Mouse (Mus musculus): ENCODE measurements around the gene Peli2. TPM values are rescaled to one million over a fixed set of nuclear protein-coding genes. Genes with fewer than 3 reads are reported as not detected.
A peak's percentile ranks its signal among the peaks of the same experiment; 100 is the strongest.

Gene Peli2
- polyA plus RNA-seq, 1 experiment from 2014 or later: 8.0 TPM

DNA sequence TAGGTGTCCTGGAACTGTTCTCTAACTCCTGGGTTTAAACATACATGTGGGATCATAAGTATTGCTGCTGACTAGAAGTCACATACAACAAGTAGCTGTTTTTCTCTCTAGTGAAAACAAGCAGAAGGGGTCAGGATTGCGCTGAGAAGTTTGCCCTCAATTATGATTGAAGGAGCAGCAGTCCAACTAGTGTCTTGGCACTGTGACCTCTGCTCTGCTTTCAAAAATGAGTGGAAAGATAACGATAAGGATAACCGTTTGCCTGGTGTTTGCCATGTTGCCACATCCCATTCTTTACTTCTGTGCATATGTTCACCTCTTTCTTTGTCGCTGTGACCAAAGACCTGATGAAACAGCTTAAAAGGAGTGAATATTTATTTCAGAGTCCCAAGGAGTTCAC is 167.0 kb downstream of the Peli2 start:
- 88% methylated on average over 4 of the region's 4 CpGs for WGBS
- Histone ChIP-seq H3K27ac (ENCODE audit: low read depth, low read length) (no peak overlapping the region), H3K36me3 (ENCODE audit: control insufficient read depth, insufficient read depth, low read length) (no peaks in the 10 kb centered on the region), H3K4me1 (ENCODE audit: control insufficient read depth, insufficient read depth, low read depth, low read length) (no peaks in the 10 kb centered on the region), H3K9ac (ENCODE audit: low read depth, low read length) (no peak overlapping the region), H3K9me3 (ENCODE audit: control insufficient read depth, low read length) (no peaks in the 10 kb centered on the region), H3K4me3 (ENCODE audit: low read length) (no peak overlapping the region), H3K27me3 (replicated peaks; ENCODE audit: control insufficient read depth, insufficient read depth, low read length) (no peaks in the 10 kb centered on the region), H3K4me2 (ENCODE audit: low read length) (no peak overlapping the region)
- no peak for ATAC-seq

DNA sequence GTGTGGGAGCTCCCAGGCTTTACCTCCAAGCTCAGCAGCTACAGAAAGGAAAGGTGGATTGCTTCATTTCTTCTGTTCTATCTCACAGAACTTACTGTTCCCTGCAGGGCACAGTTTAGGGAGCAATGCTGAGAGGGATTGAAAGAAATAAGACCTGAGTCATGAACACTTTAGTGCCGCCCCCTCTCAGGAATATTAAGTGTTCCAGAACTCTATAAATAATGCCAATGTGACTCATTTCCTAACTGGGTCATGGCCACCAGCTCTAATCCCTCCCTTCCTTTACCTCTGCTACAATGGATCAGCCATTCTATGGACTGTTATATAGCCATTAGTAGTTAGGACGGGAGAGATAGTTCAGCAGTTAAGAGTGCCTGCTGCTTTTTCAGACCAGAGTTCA is 168.0 kb downstream of the Peli2 start:
- no peak for ATAC-seq
- WGBS: 82% methylated on average over 2 of the region's 2 CpGs

DNA sequence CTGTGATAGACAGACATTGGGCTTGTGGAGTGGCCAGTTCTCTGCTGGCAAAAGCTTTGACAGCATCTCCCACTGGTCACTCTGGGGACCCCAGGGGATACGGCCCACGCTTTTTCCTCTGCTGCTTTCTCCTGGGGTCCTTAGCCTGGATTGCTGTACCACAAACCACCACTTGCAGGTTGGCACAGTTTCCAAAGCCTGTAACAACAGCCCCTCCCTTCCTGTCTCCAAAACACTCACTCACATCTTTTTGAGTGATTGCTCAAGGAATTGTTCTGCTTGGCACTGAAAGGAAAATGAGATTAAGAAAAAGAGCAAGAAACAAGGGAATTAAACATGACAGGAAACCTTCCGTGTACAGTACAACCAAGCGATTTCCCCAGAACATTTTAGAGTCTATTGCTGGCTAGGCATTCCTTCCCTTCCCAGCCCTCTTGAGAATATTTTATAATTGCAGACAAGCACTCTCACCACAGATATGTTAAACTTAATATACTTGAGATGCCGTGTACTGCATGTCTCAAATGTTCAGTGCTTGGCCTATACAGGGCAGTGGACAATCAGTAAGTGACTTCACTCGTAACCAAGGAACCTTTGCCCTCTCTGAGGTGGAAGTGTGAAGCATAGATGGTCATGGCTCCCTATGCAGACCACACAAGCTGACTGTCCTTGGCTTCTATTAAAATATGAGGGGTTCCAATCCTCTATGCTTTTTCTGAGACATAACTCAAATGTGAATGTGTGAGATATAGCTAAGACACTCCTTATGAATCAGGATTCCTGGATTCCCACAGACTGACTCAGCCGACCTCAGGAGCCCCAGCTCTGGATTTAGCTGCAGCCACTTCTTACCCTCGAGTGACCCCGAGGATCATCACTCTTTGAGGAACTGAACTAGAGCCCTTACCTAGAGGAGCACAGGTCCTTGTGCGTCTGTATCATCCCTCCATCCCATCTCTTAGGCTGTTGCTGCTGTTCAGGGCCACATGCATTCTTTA is 169.3 kb downstream of the Peli2 start:
- H3K27ac ChIP-seq (ENCODE audit: low read depth, low read length): no peak overlapping the region
- no peaks in the 10 kb centered on the region for H3K9me3 ChIP-seq (ENCODE audit: control insufficient read depth, low read length)
- no peak overlapping the region for H3K9ac ChIP-seq (ENCODE audit: low read depth, low read length)
- no peaks in the 10 kb centered on the region for H3K36me3 ChIP-seq (ENCODE audit: control insufficient read depth, insufficient read depth, low read length)
- no peak overlapping the region for H3K4me2 ChIP-seq (ENCODE audit: low read length)
- no peaks in the 10 kb centered on the region; the same call in 1 of the 2 replicates for H3K4me1 ChIP-seq (ENCODE audit: control insufficient read depth, insufficient read depth, low read depth, low read length)
- no peak overlapping the region for H3K4me3 ChIP-seq (ENCODE audit: low read length)
- WGBS: 78% methylated on average over 10 of the region's 10 CpGs
- ATAC-seq: no peak
- H3K27me3 ChIP-seq (replicated peaks; ENCODE audit: control insufficient read depth, insufficient read depth, low read length): no peaks in the 10 kb centered on the region

More for the DNA sequence above, 168.0 kb downstream of the Peli2 start:
- Histone ChIP-seq H3K4me3 (ENCODE audit: low read length) (no peak overlapping the region), H3K27me3 (replicated peaks; ENCODE audit: control insufficient read depth, insufficient read depth, low read length) (no peaks in the 10 kb centered on the region), H3K4me2 (ENCODE audit: low read length) (no peak overlapping the region), H3K27ac (ENCODE audit: low read depth, low read length) (no peak overlapping the region), H3K36me3 (ENCODE audit: control insufficient read depth, insufficient read depth, low read length) (no peaks in the 10 kb centered on the region), H3K4me1 (ENCODE audit: control insufficient read depth, insufficient read depth, low read depth, low read length) (no peaks in the 10 kb centered on the region), H3K9me3 (ENCODE audit: control insufficient read depth, low read length) (no peaks in the 10 kb centered on the region), H3K9ac (ENCODE audit: low read depth, low read length) (no peak overlapping the region)

DNA sequence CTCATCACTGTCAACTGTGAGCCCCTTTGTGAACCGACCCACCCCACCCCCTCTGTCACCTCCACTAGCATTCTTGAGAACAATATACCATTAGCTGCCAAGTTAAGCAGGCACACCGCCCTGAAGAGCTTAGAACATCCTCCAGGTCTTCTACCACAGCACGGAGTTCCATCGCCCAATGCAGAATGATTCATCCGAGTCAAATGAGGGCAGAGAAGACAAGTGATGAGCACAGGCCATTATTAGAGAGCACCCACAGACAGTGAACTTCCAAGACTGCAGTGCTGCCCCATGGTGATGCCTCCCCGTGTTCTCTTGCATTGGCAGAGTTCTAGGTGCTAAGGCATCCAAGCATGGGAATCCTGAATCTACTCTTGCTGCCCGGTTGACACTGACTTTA is 172.9 kb downstream of the Peli2 start:
- no peak overlapping the region for H3K27ac ChIP-seq (ENCODE audit: low read depth, low read length)
- H3K4me2 ChIP-seq (ENCODE audit: low read length): no peak overlapping the region
- no peak overlapping the region for H3K9ac ChIP-seq (ENCODE audit: low read depth, low read length)
- no peak for ATAC-seq
- no peaks in the 10 kb centered on the region; the same call in none of the 2 replicates for H3K4me1 ChIP-seq (ENCODE audit: control insufficient read depth, insufficient read depth, low read depth, low read length)
- no peak overlapping the region for H3K4me3 ChIP-seq (ENCODE audit: low read length)
- 88% methylated on average over 7 of the region's 7 CpGs for WGBS
- H3K9me3 ChIP-seq (ENCODE audit: control insufficient read depth, low read length): no peaks in the 10 kb centered on the region
- H3K36me3 ChIP-seq (ENCODE audit: control insufficient read depth, insufficient read depth, low read length): no peaks in the 10 kb centered on the region
- no peaks in the 10 kb centered on the region for H3K27me3 ChIP-seq (replicated peaks; ENCODE audit: control insufficient read depth, insufficient read depth, low read length)

DNA sequence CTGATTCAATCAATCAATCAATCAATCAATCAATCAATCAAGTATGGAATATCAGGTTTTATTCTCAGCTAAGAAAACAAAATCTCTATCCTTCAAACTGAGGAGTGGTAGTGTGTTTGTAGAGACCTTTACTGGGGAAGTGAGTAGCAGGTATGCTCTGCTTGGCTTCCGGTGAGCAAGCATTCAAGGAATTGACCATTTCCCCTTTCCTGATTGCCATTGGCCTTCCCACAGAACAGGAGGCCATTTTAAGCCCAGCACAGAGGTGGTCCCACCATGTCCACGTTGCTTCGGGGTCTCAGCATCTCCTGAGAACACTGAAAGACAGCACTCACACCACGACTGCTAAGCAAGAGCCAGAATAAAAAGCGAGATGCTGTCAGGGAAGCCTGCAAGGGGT is 174.8 kb downstream of the Peli2 start:
- no peaks in the 10 kb centered on the region; the same call in none of the 2 replicates for H3K4me1 ChIP-seq (ENCODE audit: control insufficient read depth, insufficient read depth, low read depth, low read length)
- no peak overlapping the region for H3K9ac ChIP-seq (ENCODE audit: low read depth, low read length)
- no peak for ATAC-seq
- no peak overlapping the region; the same call in 1 of the 2 replicates for H3K4me2 ChIP-seq (ENCODE audit: low read length)
- WGBS: 56% methylated on average over 5 of the region's 5 CpGs
- H3K27ac ChIP-seq (ENCODE audit: low read depth, low read length): peak overlapping the region; percentile 13; the same call in 1 of the 2 replicates
- no peaks in the 10 kb centered on the region for H3K9me3 ChIP-seq (ENCODE audit: control insufficient read depth, low read length)
- no peak overlapping the region for H3K4me3 ChIP-seq (ENCODE audit: low read length)
- H3K27me3 ChIP-seq (replicated peaks; ENCODE audit: control insufficient read depth, insufficient read depth, low read length): no peaks in the 10 kb centered on the region
- H3K36me3 ChIP-seq (ENCODE audit: control insufficient read depth, insufficient read depth, low read length): no peaks in the 10 kb centered on the region

DNA sequence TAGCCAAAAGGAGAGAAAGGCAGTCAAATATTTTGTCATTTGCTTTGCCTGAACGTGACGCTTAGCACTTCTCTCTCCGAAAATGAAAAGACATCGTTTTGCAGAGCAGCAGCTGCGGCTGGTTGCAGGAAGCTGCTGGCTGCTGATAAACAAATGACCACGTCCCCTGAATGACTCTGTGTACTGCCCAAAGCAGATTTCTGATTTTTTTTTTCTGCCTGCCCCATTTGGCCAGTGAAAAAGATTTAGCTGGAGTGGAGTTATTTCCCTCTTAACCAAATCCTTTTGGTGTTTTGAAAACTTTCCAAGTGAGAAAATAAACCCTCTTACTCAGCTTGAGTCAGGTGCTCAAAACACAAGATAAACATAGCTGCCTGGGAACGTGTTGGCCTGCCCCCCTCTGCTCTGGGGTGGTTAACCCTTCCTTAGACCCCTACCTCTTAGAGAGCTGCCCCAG is 175.2 kb downstream of the Peli2 start:
- H3K9ac ChIP-seq (ENCODE audit: low read depth, low read length): no peak overlapping the region
- H3K27me3 ChIP-seq (replicated peaks; ENCODE audit: control insufficient read depth, insufficient read depth, low read length): no peaks in the 10 kb centered on the region
- no peaks in the 10 kb centered on the region for H3K9me3 ChIP-seq (ENCODE audit: control insufficient read depth, low read length)
- ATAC-seq: no peak
- H3K4me2 ChIP-seq (ENCODE audit: low read length): no peak overlapping the region; the same call in 1 of the 2 replicates
- no peaks in the 10 kb centered on the region for H3K36me3 ChIP-seq (ENCODE audit: control insufficient read depth, insufficient read depth, low read length)
- 25% methylated on average over 7 of the region's 7 CpGs for WGBS
- H3K27ac ChIP-seq (ENCODE audit: low read depth, low read length): no peak overlapping the region; the same call in 1 of the 2 replicates
- H3K4me3 ChIP-seq (ENCODE audit: low read length): no peak overlapping the region
- H3K4me1 ChIP-seq (ENCODE audit: control insufficient read depth, insufficient read depth, low read depth, low read length): no peaks in the 10 kb centered on the region; the same call in none of the 2 replicates

DNA sequence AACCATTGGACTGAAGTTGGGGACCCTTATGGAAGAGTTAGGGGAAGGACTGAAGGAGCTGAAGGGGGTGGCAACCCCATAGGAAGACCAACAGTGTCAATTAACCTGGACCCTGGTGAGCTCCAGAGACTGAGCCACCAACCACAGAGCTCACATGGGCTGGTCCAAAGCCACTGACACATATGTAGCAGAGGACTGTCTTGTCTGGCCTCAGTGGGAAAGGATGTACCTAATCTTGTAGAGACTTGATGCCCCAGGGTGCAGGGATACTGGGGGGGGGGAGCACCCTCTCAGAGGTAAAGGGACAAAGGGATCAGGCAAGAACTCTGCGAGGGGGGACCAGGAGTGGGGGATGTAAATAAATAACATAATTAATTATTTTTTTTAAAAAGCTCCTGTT is 176.2 kb downstream of the Peli2 start:
- H3K9ac ChIP-seq (ENCODE audit: low read depth, low read length): no peak overlapping the region
- H3K4me3 ChIP-seq (ENCODE audit: low read length): no peak overlapping the region
- no peaks in the 10 kb centered on the region for H3K36me3 ChIP-seq (ENCODE audit: control insufficient read depth, insufficient read depth, low read length)
- no peaks in the 10 kb centered on the region for H3K27me3 ChIP-seq (replicated peaks; ENCODE audit: control insufficient read depth, insufficient read depth, low read length)
- H3K9me3 ChIP-seq (ENCODE audit: control insufficient read depth, low read length): no peaks in the 10 kb centered on the region
- H3K4me1 ChIP-seq (ENCODE audit: control insufficient read depth, insufficient read depth, low read depth, low read length): no peaks in the 10 kb centered on the region; the same call in none of the 2 replicates
- no peak for ATAC-seq
- WGBS: 96% methylated on average over 1 of the region's 1 CpGs
- H3K4me2 ChIP-seq (ENCODE audit: low read length): no peak overlapping the region
- H3K27ac ChIP-seq (ENCODE audit: low read depth, low read length): no peak overlapping the region

DNA sequence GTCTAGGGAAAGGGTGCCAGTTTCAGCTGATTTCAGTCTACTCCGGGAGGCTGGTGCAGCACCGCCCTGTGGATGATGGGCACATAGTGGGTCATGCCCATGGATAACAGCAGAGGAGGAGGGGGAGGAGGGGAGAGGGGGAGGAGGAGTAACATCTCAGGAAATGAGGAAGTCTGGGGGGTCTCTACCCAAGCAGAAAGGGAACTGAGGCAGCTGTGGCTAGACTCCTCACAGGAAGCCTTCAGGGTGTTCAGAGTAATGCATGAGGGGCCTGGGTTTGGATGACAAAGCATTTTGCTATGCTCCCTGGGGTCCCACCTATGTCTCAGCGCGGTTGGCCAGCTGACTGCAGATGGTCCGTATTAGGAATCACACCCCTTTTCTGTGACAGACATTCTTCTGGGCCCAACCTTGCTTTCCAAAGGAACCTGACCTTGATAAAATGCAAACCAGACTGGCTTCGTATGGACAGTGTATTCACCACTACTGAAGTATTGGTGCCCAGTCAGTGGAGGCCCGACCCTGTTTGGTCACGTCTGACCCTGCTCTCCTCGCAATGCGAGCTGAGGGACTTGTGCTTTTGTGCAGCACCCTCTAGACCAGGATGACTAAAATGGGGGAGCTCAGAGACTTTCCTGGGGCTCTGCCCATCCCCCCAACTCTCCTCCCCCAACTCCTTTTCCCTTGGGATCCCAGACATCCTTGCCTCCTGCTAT is 182.0 kb downstream of the Peli2 start:
- ATAC-seq: peak; percentile 56
- Histone ChIP-seq H3K27me3 (replicated peaks; ENCODE audit: control insufficient read depth, insufficient read depth, low read length) (no peaks in the 10 kb centered on the region), H3K4me3 (ENCODE audit: low read length) (no peak overlapping the region), H3K9me3 (ENCODE audit: control insufficient read depth, low read length) (no peaks in the 10 kb centered on the region; the same call in 1 of the 2 replicates), H3K4me2 (ENCODE audit: low read length) (no peak overlapping the region), H3K36me3 (ENCODE audit: control insufficient read depth, insufficient read depth, low read length) (no peaks in the 10 kb centered on the region), H3K9ac (ENCODE audit: low read depth, low read length) (no peak overlapping the region), H3K4me1 (ENCODE audit: control insufficient read depth, insufficient read depth, low read depth, low read length) (peaks cover 3% of the 10 kb centered on the region), H3K27ac (ENCODE audit: low read depth, low read length) (no peak overlapping the region)
- WGBS: 75% methylated on average over 10 of the region's 10 CpGs

DNA sequence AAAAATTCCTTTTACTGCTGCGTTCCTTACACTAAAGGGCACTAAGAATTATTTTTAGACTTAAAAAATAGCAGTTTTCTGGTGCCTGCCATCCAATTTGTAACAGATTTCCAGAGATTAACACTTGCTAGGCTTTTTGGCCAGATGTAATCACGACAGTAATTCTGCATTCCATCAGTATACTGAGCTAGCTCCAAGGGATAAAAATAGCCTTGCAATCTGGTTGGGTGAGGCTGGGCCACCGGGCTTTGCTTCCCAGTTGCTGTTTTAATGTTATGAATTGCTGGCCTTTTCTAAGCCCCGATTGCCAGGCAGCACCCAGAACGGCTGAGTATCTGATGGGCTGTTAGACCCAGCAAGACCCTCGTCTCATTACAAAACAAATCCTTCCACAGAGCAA is 182.6 kb downstream of the Peli2 start:
- H3K4me1 ChIP-seq (ENCODE audit: control insufficient read depth, insufficient read depth, low read depth, low read length): peaks cover 3% of the 10 kb centered on the region
- WGBS: 58% methylated on average over 6 of the region's 6 CpGs

More for the DNA sequence above, 182.6 kb downstream of the Peli2 start:
- no peaks in the 10 kb centered on the region for H3K27me3 ChIP-seq (replicated peaks; ENCODE audit: control insufficient read depth, insufficient read depth, low read length)
- H3K4me2 ChIP-seq (ENCODE audit: low read length): no peak overlapping the region
- no peak overlapping the region for H3K27ac ChIP-seq (ENCODE audit: low read depth, low read length)
- H3K9ac ChIP-seq (ENCODE audit: low read depth, low read length): no peak overlapping the region
- no peak overlapping the region for H3K4me3 ChIP-seq (ENCODE audit: low read length)
- ATAC-seq: no peak
- H3K36me3 ChIP-seq (ENCODE audit: control insufficient read depth, insufficient read depth, low read length): no peaks in the 10 kb centered on the region
- no peaks in the 10 kb centered on the region; the same call in 1 of the 2 replicates for H3K9me3 ChIP-seq (ENCODE audit: control insufficient read depth, low read length)

Measured in hindbrain, embryonic 16.5 days (tissue).